Mouse (Mus musculus) gastrocnemius, postnatal 25 days (tissue): ENCODE data around the gene Fam162a. TPM values are rescaled to one million over a fixed set of nuclear protein-coding genes. Genes with fewer than 3 reads are reported as not detected.
"Not testable (repeated sequence)": the region's sequence is repeated elsewhere in the genome, so short reads cannot be mapped to it uniquely, and the experiment has no call there.

Experiments
- DNase-seq: peaks from one replicate; pipeline ENCODE4 v3.0.0; 2022
- total RNA-seq, 2 experiments: library from RNA; stranded (reverse); gene quantifications; 1 replicate in 1 of 2; 2 replicates in 1 of 2; pipeline ENCODE4 v1.2.3; 2021

Fam162a gene
- total RNA-seq, 2 experiments from 2014 or later = 115 to 131 TPM

- DNase-seq = not testable (repeated sequence)
These were observed 8.9 kb downstream of the Fam162a start for GRCm38 (mm10) chr16:36062534-36062933.

DNA sequence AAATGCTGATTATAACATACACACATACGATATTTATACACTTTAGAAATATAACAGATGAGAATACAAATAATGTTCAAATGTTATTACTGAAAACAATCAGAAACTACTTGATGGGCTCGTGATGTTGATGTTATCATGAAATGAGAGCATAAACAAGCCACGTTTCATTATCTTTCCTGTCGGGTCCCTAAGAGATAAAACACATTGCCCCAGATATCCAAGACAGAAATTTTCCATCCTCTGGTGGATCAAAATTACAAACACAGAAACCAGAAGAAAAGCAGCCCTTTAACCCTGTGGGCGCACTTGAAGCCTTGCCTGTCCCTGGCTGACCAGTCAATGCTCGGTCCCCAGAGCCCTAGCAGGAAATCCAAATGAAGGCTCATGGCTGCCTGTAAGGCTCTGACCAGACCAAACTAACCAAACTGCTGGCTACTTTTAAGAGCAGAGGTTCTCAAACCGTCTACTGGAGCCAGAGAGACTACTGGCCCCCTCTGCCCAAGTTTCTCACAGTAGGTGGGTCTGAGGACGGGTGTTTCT is 13.4 kb downstream of the Fam162a start:
- peak; percentile 26 for DNase-seq

GRCm38 (mm10) chr16:36056416-36056815 is 15.0 kb downstream of the Fam162a start:
- no peak for DNase-seq

GRCm38 (mm10) chr16:36054920-36055319 is 16.5 kb downstream of the Fam162a start:
- no peak for DNase-seq

DNA sequence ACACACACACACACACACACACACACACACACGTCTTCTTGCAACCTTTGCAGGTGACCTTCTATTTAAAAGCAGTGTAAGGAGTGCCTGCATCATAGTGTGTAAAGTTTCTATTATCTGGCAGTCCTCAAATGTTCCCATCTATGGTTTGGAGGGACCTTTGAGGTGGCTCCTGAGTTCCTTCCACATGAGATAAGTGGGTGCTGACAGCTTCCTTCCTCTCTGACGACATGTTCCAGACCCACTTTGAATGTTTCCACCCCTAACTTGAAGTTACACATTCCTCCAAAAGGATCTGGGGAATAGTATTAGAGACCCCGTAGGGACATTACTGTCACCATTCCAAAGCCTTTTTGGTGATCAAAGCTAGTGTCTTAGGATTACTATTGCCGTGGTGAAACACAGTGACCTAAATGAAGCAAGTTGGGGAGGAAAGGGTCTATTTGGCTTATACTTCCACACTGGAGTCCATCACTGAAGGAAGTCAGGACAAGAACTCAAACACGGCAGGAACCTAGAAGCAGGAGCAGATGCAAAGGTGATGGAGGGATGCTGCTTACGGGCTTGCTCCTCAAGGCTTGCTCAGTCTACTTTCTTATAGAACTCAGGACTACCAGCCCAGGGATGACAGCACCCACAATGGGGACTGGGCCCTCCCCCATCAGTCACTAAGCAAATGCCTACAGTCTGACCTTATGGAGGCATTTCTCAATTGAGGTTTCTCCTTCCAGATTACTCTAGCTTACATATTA is 17.7 kb downstream of the Fam162a start:
- no peak for DNase-seq

DNA sequence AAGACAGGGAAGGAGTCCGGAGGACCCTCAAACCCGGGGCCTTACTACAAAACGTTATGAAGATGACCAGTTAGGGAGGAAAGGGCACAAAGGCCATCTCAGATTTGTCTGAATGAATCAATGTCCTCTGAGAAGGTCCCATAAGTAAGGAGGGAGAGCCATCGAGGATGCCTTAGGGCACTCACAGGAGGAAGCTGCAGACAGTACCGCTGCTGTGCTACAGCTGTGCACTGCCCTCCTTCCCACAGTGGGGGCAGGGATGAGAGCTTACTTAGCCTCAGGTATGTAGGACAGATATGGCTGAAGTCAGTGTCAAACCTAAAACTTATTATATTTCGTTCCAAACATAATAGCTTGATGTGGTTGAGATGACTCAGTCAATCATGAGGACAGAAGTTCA is 19.9 kb downstream of the Fam162a start:
- DNase-seq = no peak

DNA sequence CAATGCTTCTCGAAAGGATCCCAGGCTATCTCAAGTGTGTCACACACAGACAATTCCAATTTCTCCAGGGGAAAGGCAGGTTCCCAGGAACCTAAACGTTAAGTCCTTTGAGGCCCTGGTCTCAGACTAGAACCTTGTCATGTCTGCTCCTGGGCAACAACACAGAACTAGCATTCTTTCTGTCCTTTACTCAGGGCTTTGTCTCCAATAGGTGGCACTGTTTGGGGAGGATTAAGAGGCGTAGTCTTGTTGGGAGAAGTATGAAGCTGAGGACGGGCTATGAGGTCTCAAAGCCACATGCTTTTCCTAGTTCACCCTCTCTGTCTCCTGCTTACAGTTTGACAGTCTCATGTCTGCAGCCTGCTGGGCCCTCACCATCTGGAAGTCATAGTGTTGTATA is 23.9 kb downstream of the Fam162a start:
- DNase-seq = no peak

- DNase-seq = no peak
These were observed 27.4 kb downstream of the Fam162a start for GRCm38 (mm10) chr16:36043964-36044363.

GRCm38 (mm10) chr16:36043073-36043472 is 28.3 kb downstream of the Fam162a start:
- no peak for DNase-seq

GRCm38 (mm10) chr16:36041625-36042020 is 29.8 kb downstream of the Fam162a start:
- DNase-seq = no peak

GRCm38 (mm10) chr16:36040640-36041624 is 30.5 kb downstream of the Fam162a start, which contains the start of gene Wdr5b:
Gene Wdr5b, plus strand, starts transcription at chr16:36041190.
- peak; percentile 93 for DNase-seq

DNA sequence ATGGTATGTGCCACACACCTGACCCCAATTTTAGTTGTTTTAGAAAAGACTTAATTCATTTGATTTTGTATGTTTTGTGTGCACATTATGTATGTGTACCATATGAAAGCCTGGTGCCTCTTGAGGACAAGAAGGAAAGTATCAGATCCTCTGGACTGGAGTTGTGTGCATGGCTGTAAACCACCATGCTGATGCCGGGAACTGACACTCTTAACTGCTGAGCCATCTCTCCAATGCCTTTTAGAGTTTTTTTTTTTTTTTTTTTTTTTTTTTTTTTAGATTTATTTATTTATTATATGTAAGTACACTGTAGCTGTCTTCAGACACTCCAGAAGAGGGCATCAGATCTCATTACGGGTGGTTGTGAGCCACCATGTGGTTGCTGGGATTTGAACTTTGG is 43.3 kb downstream of the Fam162a start:
- not testable (repeated sequence) for DNase-seq

DNA sequence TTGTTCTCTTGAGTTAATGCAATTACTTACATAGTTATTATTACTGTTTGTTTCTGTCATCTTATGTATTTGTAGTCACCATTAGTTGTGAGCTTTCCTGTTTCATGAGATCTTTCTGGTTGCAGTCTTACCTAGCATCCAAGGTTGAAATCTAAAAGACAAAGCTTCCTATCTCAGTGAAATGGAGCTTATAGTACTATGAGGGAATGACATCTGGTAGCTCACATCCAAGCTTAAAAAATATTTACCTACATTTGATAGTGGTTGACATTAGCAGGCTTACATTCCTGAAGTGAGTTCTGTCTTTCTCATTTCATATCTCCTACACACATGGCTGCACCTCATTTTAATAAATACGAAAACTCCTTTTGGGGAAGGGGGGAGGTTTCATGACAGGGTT is 55.1 kb downstream of the Fam162a start:
- no peak for DNase-seq

GRCm38 (mm10) chr16:36008396-36008795 is 63.0 kb downstream of the Fam162a start:
- no peak for DNase-seq

DNA sequence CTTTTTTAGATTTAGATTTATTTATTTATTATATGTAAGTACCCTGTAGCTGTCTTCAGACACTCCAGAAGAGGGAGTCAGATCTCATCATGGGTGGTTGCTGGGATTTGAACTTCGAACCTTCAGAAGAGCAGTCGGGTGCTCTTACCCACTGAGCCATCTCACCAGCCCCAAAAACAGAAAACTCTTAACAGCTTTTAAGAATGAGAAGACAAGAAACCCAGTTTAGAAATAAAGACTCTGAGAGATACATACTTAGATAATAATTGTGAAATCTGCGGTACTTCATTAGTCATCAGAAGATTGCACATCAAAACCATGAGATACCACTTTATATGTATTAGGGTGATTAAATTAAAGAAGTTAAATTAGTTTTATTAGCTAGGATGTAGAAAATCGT is 72.5 kb downstream of the Fam162a start:
- not testable (repeated sequence) for DNase-seq

Other genes starting within 250 kb of the Fam162a start
- 1 to 10 TPM; 3.2 to 3.3 TPM for gene Parp14, start 200.1 kb downstream of the Fam162a start, total RNA-seq
- 1 to 10 TPM; 4.0 to 4.3 TPM for gene Parp9, start 133.1 kb downstream of the Fam162a start, total RNA-seq
- gene Dtx3l, start 132.4 kb downstream of the Fam162a start, total RNA-seq = 1 to 10 TPM; 3.2 to 4.2 TPM
- 100 to 1,000 TPM; 142 TPM for gene Kpna1, start 92.8 kb downstream of the Fam162a start, total RNA-seq
- gene Wdr5b, start 30.4 kb downstream of the Fam162a start, total RNA-seq = 1 to 10 TPM; 1.5 to 2.0 TPM
- 10 to 100 TPM; 27.7 to 28.4 TPM for gene Ccdc58, start 91 bp upstream of the Fam162a start, total RNA-seq
- not detected for gene Csta1, start 59.6 kb upstream of the Fam162a start, total RNA-seq
- gene Stfa2l1, start 85.2 kb upstream of the Fam162a start, total RNA-seq = not detected
- gene Gm5483, start 112.6 kb upstream of the Fam162a start, total RNA-seq = not detected
- gene Gm5416, start 138.8 kb upstream of the Fam162a start, total RNA-seq = not detected
- gene 2010005H15Rik, start 149.9 kb upstream of the Fam162a start, total RNA-seq = not detected
- not detected for gene Stfa1, start 205.4 kb upstream of the Fam162a start, total RNA-seq